Mouse (Mus musculus): ENCODE data around the gene Abcd3. TPM values are rescaled to one million over a fixed set of nuclear protein-coding genes. Genes with fewer than 3 reads are reported as not detected.
"Not testable (repeated sequence)": the region's sequence is repeated elsewhere in the genome, so short reads cannot be mapped to it uniquely, and the experiment has no call there.

Abcd3 gene
- polyA plus RNA-seq, 1 experiment from 2014 or later, result 47.2 TPM

GRCm38 (mm10) chr3:121815549-121816235, 590 bp upstream of the Abcd3 start:
- peak overlapping the region; percentile 88 for H3K4me3 ChIP-seq
- WGBS, result 21% methylated on average over 16 of the region's 16 CpGs
- no peaks in the 10 kb centered on the region for H3K27me3 ChIP-seq (replicated peaks)
- H3K4me2 ChIP-seq, result peak overlapping the region; percentile 73
- peaks cover 16% of the 10 kb centered on the region for H3K4me1 ChIP-seq (replicated peaks)
- no peak for ATAC-seq (ENCODE audit: insufficient number of reproducible peaks, low FRiP score)
- H3K36me3 ChIP-seq, result no peaks in the 10 kb centered on the region
- no peaks in the 10 kb centered on the region for H3K9me3 ChIP-seq (replicated peaks)
- H3K9ac ChIP-seq, result peak overlapping the region; percentile 94
- peak overlapping the region; percentile 97 for H3K27ac ChIP-seq (ENCODE audit: poor library complexity, severe bottlenecking)

- peaks cover 16% of the 10 kb centered on the region for H3K4me1 ChIP-seq (replicated peaks)
- H3K4me3 ChIP-seq, result peak overlapping the region; percentile 88
- peak overlapping the region; percentile 73 for H3K4me2 ChIP-seq
- no peaks in the 10 kb centered on the region for H3K27me3 ChIP-seq (replicated peaks)
- no peak for ATAC-seq (ENCODE audit: insufficient number of reproducible peaks, low FRiP score)
- peak overlapping the region; percentile 94 for H3K9ac ChIP-seq
- no peaks in the 10 kb centered on the region for H3K36me3 ChIP-seq
- under 1% methylated on average over 24 of the region's 28 CpGs for WGBS
- no peaks in the 10 kb centered on the region for H3K9me3 ChIP-seq (replicated peaks)
- H3K27ac ChIP-seq (ENCODE audit: poor library complexity, severe bottlenecking), result peak overlapping the region; percentile 97
Observed at GRCm38 (mm10) chr3:121814413-121814864, 663 bp downstream of the Abcd3 start.

- H3K27ac ChIP-seq (ENCODE audit: poor library complexity, severe bottlenecking), result no peak overlapping the region
- no peaks in the 10 kb centered on the region for H3K27me3 ChIP-seq (replicated peaks)
Observed at GRCm38 (mm10) chr3:121813834-121814233, 1.3 kb downstream of the Abcd3 start.

GRCm38 (mm10) chr3:121808246-121808645, 6.9 kb downstream of the Abcd3 start:
- Histone ChIP-seq H3K4me3 (no peak overlapping the region), H3K36me3 (peaks cover 4% of the 10 kb centered on the region), H3K9ac (no peak overlapping the region), H3K4me1 (replicated peaks) (peaks cover 10% of the 10 kb centered on the region), H3K27me3 (replicated peaks) (no peaks in the 10 kb centered on the region), H3K4me2 (no peak overlapping the region), H3K27ac (ENCODE audit: poor library complexity, severe bottlenecking) (no peak overlapping the region), H3K9me3 (replicated peaks) (no peaks in the 10 kb centered on the region)
- ATAC-seq (ENCODE audit: insufficient number of reproducible peaks, low FRiP score), result no peak
- WGBS, result 93% methylated on average over 3 of the region's 3 CpGs

More at GRCm38 (mm10) chr3:121813834-121814233, 1.3 kb downstream of the Abcd3 start:
- no peaks in the 10 kb centered on the region for H3K9me3 ChIP-seq (replicated peaks)
- peak overlapping the region; percentile 73; the same call in 1 of the 2 replicates for H3K4me2 ChIP-seq
- H3K4me1 ChIP-seq (replicated peaks), result peaks cover 16% of the 10 kb centered on the region
- H3K36me3 ChIP-seq, result no peaks in the 10 kb centered on the region
- H3K4me3 ChIP-seq, result peak overlapping the region; percentile 88
- H3K9ac ChIP-seq, result 0 out of 2 replicates have a peak overlapping the region, but pooled peaks have one; percentile 94
- 60% methylated on average over 5 of the region's 5 CpGs for WGBS
- no peak for ATAC-seq (ENCODE audit: insufficient number of reproducible peaks, low FRiP score)

GRCm38 (mm10) chr3:121794214-121794613, 20.9 kb downstream of the Abcd3 start:
- Histone ChIP-seq H3K27ac (ENCODE audit: poor library complexity, severe bottlenecking) (no peak overlapping the region), H3K4me2 (no peak overlapping the region), H3K4me1 (replicated peaks) (peaks cover 10% of the 10 kb centered on the region), H3K27me3 (replicated peaks) (no peaks in the 10 kb centered on the region), H3K9me3 (replicated peaks) (no peaks in the 10 kb centered on the region), H3K9ac (no peak overlapping the region), H3K36me3 (peaks cover 14% of the 10 kb centered on the region), H3K4me3 (no peak overlapping the region)
- 50% methylated on average over 2 of the region's 2 CpGs for WGBS
- ATAC-seq (ENCODE audit: insufficient number of reproducible peaks, low FRiP score), result no peak

- Histone ChIP-seq H3K4me3 (no peak overlapping the region), H3K27ac (ENCODE audit: poor library complexity, severe bottlenecking) (no peak overlapping the region), H3K27me3 (replicated peaks) (no peaks in the 10 kb centered on the region)
Observed at GRCm38 (mm10) chr3:121792246-121792645, 22.9 kb downstream of the Abcd3 start.

GRCm38 (mm10) chr3:121790442-121790841, 24.7 kb downstream of the Abcd3 start:
- WGBS, result 66% methylated on average over 5 of the region's 5 CpGs
- Histone ChIP-seq H3K9me3 (replicated peaks) (no peaks in the 10 kb centered on the region), H3K27me3 (replicated peaks) (no peaks in the 10 kb centered on the region), H3K4me1 (replicated peaks) (peaks cover 4% of the 10 kb centered on the region), H3K27ac (ENCODE audit: poor library complexity, severe bottlenecking) (no peak overlapping the region), H3K36me3 (peaks cover 14% of the 10 kb centered on the region), H3K4me3 (no peak overlapping the region), H3K4me2 (no peak overlapping the region), H3K9ac (no peak overlapping the region)
- ATAC-seq (ENCODE audit: insufficient number of reproducible peaks, low FRiP score), result no peak

More at GRCm38 (mm10) chr3:121792246-121792645, 22.9 kb downstream of the Abcd3 start:
- WGBS, result 83% methylated on average over 4 of the region's 4 CpGs
- no peaks in the 10 kb centered on the region for H3K9me3 ChIP-seq (replicated peaks)
- H3K4me1 ChIP-seq (replicated peaks), result peaks cover 4% of the 10 kb centered on the region
- ATAC-seq (ENCODE audit: insufficient number of reproducible peaks, low FRiP score), result no peak
- peaks cover 14% of the 10 kb centered on the region for H3K36me3 ChIP-seq
- no peak overlapping the region for H3K4me2 ChIP-seq
- no peak overlapping the region for H3K9ac ChIP-seq

- H3K9me3 ChIP-seq (replicated peaks), result no peaks in the 10 kb centered on the region
- H3K9ac ChIP-seq, result no peak overlapping the region
- no peak overlapping the region for H3K27ac ChIP-seq (ENCODE audit: poor library complexity, severe bottlenecking)
- no peak for ATAC-seq (ENCODE audit: insufficient number of reproducible peaks, low FRiP score)
- H3K4me3 ChIP-seq, result no peak overlapping the region
- no peaks in the 10 kb centered on the region for H3K27me3 ChIP-seq (replicated peaks)
- peaks cover 4% of the 10 kb centered on the region for H3K4me1 ChIP-seq (replicated peaks)
- 36% methylated on average over 5 of the region's 5 CpGs for WGBS
- peaks cover 14% of the 10 kb centered on the region for H3K36me3 ChIP-seq
- no peak overlapping the region for H3K4me2 ChIP-seq
Observed at GRCm38 (mm10) chr3:121789790-121790189, 25.3 kb downstream of the Abcd3 start.

GRCm38 (mm10) chr3:121783020-121783419, 32.1 kb downstream of the Abcd3 start:
- no peaks in the 10 kb centered on the region for H3K9me3 ChIP-seq (replicated peaks)
- 77% methylated on average over 6 of the region's 6 CpGs for WGBS
- H3K27me3 ChIP-seq (replicated peaks), result no peaks in the 10 kb centered on the region
- H3K4me3 ChIP-seq, result no peak overlapping the region
- no peak overlapping the region for H3K4me2 ChIP-seq
- H3K27ac ChIP-seq (ENCODE audit: poor library complexity, severe bottlenecking), result no peak overlapping the region
- no peak overlapping the region for H3K9ac ChIP-seq
- H3K4me1 ChIP-seq (replicated peaks), result 0 out of 2 replicates have a peak, but pooled peaks cover 6% of the 10 kb centered on the region
- H3K36me3 ChIP-seq, result peaks cover 13% of the 10 kb centered on the region
- ATAC-seq (ENCODE audit: insufficient number of reproducible peaks, low FRiP score), result no peak

GRCm38 (mm10) chr3:121777943-121778342, 37.2 kb downstream of the Abcd3 start:
- ATAC-seq (ENCODE audit: insufficient number of reproducible peaks, low FRiP score), result no peak
- no peak overlapping the region for H3K4me3 ChIP-seq
- H3K36me3 ChIP-seq, result peaks cover 36% of the 10 kb centered on the region
- 0 out of 2 replicates have a peak, but pooled peaks cover 1% of the 10 kb centered on the region for H3K4me1 ChIP-seq (replicated peaks)
- H3K27me3 ChIP-seq (replicated peaks), result no peaks in the 10 kb centered on the region
- H3K9me3 ChIP-seq (replicated peaks), result no peaks in the 10 kb centered on the region
- no peak overlapping the region for H3K27ac ChIP-seq (ENCODE audit: poor library complexity, severe bottlenecking)
- 57% methylated on average over 7 of the region's 7 CpGs for WGBS
- H3K4me2 ChIP-seq, result no peak overlapping the region
- no peak overlapping the region for H3K9ac ChIP-seq

GRCm38 (mm10) chr3:121773336-121773735, 41.8 kb downstream of the Abcd3 start:
- H3K4me3 ChIP-seq; H3K27me3 ChIP-seq (replicated peaks); H3K4me2 ChIP-seq; ATAC-seq (ENCODE audit: insufficient number of reproducible peaks, low FRiP score); H3K9me3 ChIP-seq (replicated peaks); H3K27ac ChIP-seq (ENCODE audit: poor library complexity, severe bottlenecking); H3K4me1 ChIP-seq (replicated peaks); H3K9ac ChIP-seq: not testable (repeated sequence)
- WGBS, result 90% methylated on average over 4 of the region's 4 CpGs
- peaks cover 63% of the 10 kb centered on the region for H3K36me3 ChIP-seq

Data from heart, embryonic 12.5 days (tissue).